Mouse (Mus musculus): ENCODE measurements around the gene Tmem117. TPM values are rescaled to one million over a fixed set of nuclear protein-coding genes. Genes with fewer than 3 reads are reported as not detected.

Tmem117 gene
- polyA plus RNA-seq, 1 experiment from 2014 or later: 16.1 TPM

GRCm38 (mm10) chr15:94593586-94593985 lies 35.4 kb upstream of the Tmem117 start:
- WGBS: 85% methylated on average over 1 of the region's 1 CpGs
- H3K4me1 ChIP-seq (replicated peaks; ENCODE audit: control insufficient read depth, insufficient read depth, low read length): peaks cover 8% of the 10 kb centered on the region
- no peak for DNase-seq (ENCODE audit: low spot score)
- no peaks in the 10 kb centered on the region for H3K9me3 ChIP-seq (ENCODE audit: control insufficient read depth, low read length)
- no peak overlapping the region for H3K9ac ChIP-seq
- no peak for ATAC-seq (ENCODE audit: low FRiP score)
- no peaks in the 10 kb centered on the region for H3K36me3 ChIP-seq (replicated peaks; ENCODE audit: control insufficient read depth, insufficient read depth)
- no peak overlapping the region for H3K4me2 ChIP-seq (replicated peaks)
- H3K4me3 ChIP-seq (replicated peaks; ENCODE audit: low read length): no peak overlapping the region
- no peak overlapping the region for H3K27ac ChIP-seq
- H3K27me3 ChIP-seq (ENCODE audit: control insufficient read depth, insufficient read depth, low read length): no peaks in the 10 kb centered on the region

- no peak for ATAC-seq (ENCODE audit: low FRiP score)
- no peak overlapping the region for H3K9ac ChIP-seq
- 84% methylated on average over 11 of the region's 11 CpGs for WGBS
Measured at GRCm38 (mm10) chr15:94600145-94600707, 28.8 kb upstream of the Tmem117 start.

GRCm38 (mm10) chr15:94601339-94601738 lies 27.7 kb upstream of the Tmem117 start:
- Histone ChIP-seq H3K4me3 (replicated peaks; ENCODE audit: low read length) (no peak overlapping the region), H3K9me3 (ENCODE audit: control insufficient read depth, low read length) (no peaks in the 10 kb centered on the region), H3K4me1 (replicated peaks; ENCODE audit: control insufficient read depth, insufficient read depth, low read length) (no peaks in the 10 kb centered on the region), H3K27ac (no peak overlapping the region), H3K4me2 (replicated peaks) (no peak overlapping the region), H3K27me3 (ENCODE audit: control insufficient read depth, insufficient read depth, low read length) (no peaks in the 10 kb centered on the region), H3K9ac (no peak overlapping the region), H3K36me3 (replicated peaks; ENCODE audit: control insufficient read depth, insufficient read depth) (no peaks in the 10 kb centered on the region)
- ATAC-seq (ENCODE audit: low FRiP score) (no peak), DNase-seq (ENCODE audit: low spot score) (peak; percentile 66)
- WGBS: 26% methylated on average over 3 of the region's 3 CpGs

More at GRCm38 (mm10) chr15:94600145-94600707, 28.8 kb upstream of the Tmem117 start:
- no peaks in the 10 kb centered on the region for H3K27me3 ChIP-seq (ENCODE audit: control insufficient read depth, insufficient read depth, low read length)
- H3K4me2 ChIP-seq (replicated peaks): no peak overlapping the region
- H3K9me3 ChIP-seq (ENCODE audit: control insufficient read depth, low read length): no peaks in the 10 kb centered on the region
- H3K36me3 ChIP-seq (replicated peaks; ENCODE audit: control insufficient read depth, insufficient read depth): no peaks in the 10 kb centered on the region
- DNase-seq (ENCODE audit: low spot score): no peak
- no peaks in the 10 kb centered on the region for H3K4me1 ChIP-seq (replicated peaks; ENCODE audit: control insufficient read depth, insufficient read depth, low read length)
- no peak overlapping the region for H3K27ac ChIP-seq
- H3K4me3 ChIP-seq (replicated peaks; ENCODE audit: low read length): no peak overlapping the region

DNA sequence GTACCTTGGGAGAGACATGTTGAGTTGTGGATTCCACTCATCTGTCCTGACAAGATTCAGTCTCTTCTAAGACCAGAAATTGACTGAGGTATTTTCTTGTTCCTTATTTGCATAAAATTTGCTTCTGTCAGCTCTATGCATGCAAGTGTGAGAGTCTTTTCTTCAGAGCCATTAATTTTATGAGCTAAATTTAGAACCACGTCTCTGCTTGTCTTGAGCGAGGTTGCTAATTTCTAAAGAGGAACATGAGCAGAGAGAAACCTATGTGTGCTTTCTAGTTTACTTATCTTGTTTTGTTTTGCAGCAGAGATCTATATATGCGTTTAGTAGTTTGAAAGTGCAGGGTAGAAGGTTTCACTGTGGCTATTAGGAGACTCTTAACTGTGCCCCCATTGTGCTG lies 26.6 kb upstream of the Tmem117 start:
- no peaks in the 10 kb centered on the region for H3K9me3 ChIP-seq (ENCODE audit: control insufficient read depth, low read length)
- DNase-seq (ENCODE audit: low spot score) (no peak), ATAC-seq (ENCODE audit: low FRiP score) (no peak)
- no peak overlapping the region for H3K9ac ChIP-seq
- no peaks in the 10 kb centered on the region for H3K4me1 ChIP-seq (replicated peaks; ENCODE audit: control insufficient read depth, insufficient read depth, low read length)
- H3K27ac ChIP-seq: no peak overlapping the region
- 70% methylated on average over 3 of the region's 3 CpGs for WGBS
- H3K36me3 ChIP-seq (replicated peaks; ENCODE audit: control insufficient read depth, insufficient read depth): no peaks in the 10 kb centered on the region
- no peak overlapping the region for H3K4me3 ChIP-seq (replicated peaks; ENCODE audit: low read length)
- no peak overlapping the region for H3K4me2 ChIP-seq (replicated peaks)
- no peaks in the 10 kb centered on the region for H3K27me3 ChIP-seq (ENCODE audit: control insufficient read depth, insufficient read depth, low read length)

DNA sequence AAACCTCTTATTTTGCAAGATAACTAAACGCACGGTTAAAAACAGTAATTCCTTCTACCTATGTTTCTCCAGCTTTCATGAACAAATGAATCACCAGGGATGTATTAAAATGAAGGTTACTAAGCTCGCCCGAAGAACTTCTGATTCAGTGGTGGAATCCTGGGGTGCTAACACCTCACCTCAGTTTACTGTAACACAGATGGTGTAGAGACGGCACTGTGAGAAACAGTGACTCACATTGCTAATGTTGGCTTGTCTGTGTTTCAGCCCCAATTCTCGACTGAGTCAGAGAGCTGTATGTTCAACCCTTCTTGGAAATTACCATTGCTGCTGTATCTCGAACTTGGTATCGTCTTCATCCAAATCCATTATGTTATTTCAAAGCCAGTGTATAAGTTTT lies 21.3 kb upstream of the Tmem117 start:
- H3K4me2 ChIP-seq (replicated peaks): no peak overlapping the region
- no peak overlapping the region for H3K4me3 ChIP-seq (replicated peaks; ENCODE audit: low read length)
- H3K27ac ChIP-seq: no peak overlapping the region
- WGBS: 92% methylated on average over 8 of the region's 8 CpGs
- no peaks in the 10 kb centered on the region for H3K4me1 ChIP-seq (replicated peaks; ENCODE audit: control insufficient read depth, insufficient read depth, low read length)
- no peaks in the 10 kb centered on the region for H3K36me3 ChIP-seq (replicated peaks; ENCODE audit: control insufficient read depth, insufficient read depth)
- DNase-seq (ENCODE audit: low spot score) (no peak), ATAC-seq (ENCODE audit: low FRiP score) (no peak)
- no peak overlapping the region for H3K9ac ChIP-seq
- H3K27me3 ChIP-seq (ENCODE audit: control insufficient read depth, insufficient read depth, low read length): no peaks in the 10 kb centered on the region
- H3K9me3 ChIP-seq (ENCODE audit: control insufficient read depth, low read length): no peaks in the 10 kb centered on the region

DNA sequence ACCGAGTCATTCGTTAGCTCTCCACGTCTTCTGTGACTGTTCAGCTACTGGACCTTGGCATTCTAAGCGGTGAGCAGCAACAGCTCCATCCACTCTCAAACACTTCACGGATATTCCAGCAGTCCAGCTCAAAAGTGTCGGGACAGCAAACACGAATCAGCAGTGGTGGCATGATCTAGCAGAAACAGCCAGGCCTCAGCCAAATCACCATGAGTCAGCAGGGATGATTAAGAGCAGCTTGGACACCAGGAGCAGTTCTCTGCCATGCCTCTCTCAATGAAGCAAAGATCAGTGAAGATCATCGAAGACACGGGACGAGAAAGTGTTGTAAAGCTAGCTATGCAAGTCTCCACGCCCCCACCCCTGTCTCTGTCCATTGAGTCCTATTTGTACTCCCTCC lies 13.0 kb upstream of the Tmem117 start:
- Histone ChIP-seq H3K4me2 (replicated peaks) (no peak overlapping the region), H3K36me3 (replicated peaks; ENCODE audit: control insufficient read depth, insufficient read depth) (no peaks in the 10 kb centered on the region), H3K9ac (no peak overlapping the region), H3K27ac (no peak overlapping the region), H3K4me3 (replicated peaks; ENCODE audit: low read length) (no peak overlapping the region), H3K9me3 (ENCODE audit: control insufficient read depth, low read length) (no peaks in the 10 kb centered on the region), H3K4me1 (replicated peaks; ENCODE audit: control insufficient read depth, insufficient read depth, low read length) (no peaks in the 10 kb centered on the region), H3K27me3 (ENCODE audit: control insufficient read depth, insufficient read depth, low read length) (no peaks in the 10 kb centered on the region)
- DNase-seq (ENCODE audit: low spot score) (no peak), ATAC-seq (ENCODE audit: low FRiP score) (no peak)
- 90% methylated on average over 11 of the region's 11 CpGs for WGBS

DNA sequence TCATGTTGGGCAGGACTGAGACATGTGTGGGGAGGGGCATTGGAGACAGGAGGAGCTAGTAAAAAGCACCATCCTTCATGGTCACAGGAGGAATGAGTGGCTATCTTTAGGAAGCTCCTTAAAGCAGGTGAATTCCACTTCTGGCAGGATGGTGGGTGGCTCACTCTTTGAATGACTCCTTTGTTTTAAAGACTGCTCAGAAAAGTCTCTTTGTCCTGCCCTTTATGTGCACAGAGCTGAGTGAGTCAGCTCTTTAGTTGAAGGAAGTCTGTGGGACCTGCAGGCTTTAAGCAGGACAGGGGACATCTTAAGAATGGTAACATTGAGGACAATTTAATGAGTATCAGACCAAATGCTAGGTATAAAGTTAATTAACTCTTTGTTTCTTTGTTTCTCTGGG lies 8.1 kb upstream of the Tmem117 start:
- Histone ChIP-seq H3K9me3 (ENCODE audit: control insufficient read depth, low read length) (no peaks in the 10 kb centered on the region), H3K4me3 (replicated peaks; ENCODE audit: low read length) (no peak overlapping the region), H3K27me3 (ENCODE audit: control insufficient read depth, insufficient read depth, low read length) (no peaks in the 10 kb centered on the region), H3K27ac (no peak overlapping the region), H3K4me2 (replicated peaks) (no peak overlapping the region), H3K4me1 (replicated peaks; ENCODE audit: control insufficient read depth, insufficient read depth, low read length) (no peaks in the 10 kb centered on the region), H3K36me3 (replicated peaks; ENCODE audit: control insufficient read depth, insufficient read depth) (no peaks in the 10 kb centered on the region), H3K9ac (no peak overlapping the region)
- ATAC-seq (ENCODE audit: low FRiP score) (no peak), DNase-seq (ENCODE audit: low spot score) (no peak)

DNA sequence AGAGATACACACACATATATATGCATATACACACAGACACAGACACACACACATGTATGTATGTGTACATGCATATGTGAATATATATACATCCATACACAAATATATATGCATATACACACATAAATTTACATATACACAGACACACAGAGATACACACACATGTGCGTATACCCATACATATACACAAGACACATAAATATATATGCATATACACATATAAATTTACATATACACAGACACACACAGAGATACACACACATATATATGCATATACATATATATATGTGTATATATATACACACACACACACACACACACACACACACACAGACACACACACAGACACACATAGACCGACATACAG lies 586 bp upstream of the Tmem117 start:
- Histone ChIP-seq H3K27me3 (ENCODE audit: control insufficient read depth, insufficient read depth, low read length) (peaks cover 8% of the 10 kb centered on the region; the same call in 1 of the 2 replicates), H3K9me3 (ENCODE audit: control insufficient read depth, low read length) (no peaks in the 10 kb centered on the region), H3K4me1 (replicated peaks; ENCODE audit: control insufficient read depth, insufficient read depth, low read length) (no peaks in the 10 kb centered on the region), H3K27ac (no peak overlapping the region), H3K36me3 (replicated peaks; ENCODE audit: control insufficient read depth, insufficient read depth) (no peaks in the 10 kb centered on the region), H3K4me3 (replicated peaks; ENCODE audit: low read length) (peak overlapping the region; percentile 73), H3K9ac (peak overlapping the region; percentile 84), H3K4me2 (replicated peaks) (peak overlapping the region; percentile 96)
- no peak for DNase-seq (ENCODE audit: low spot score)
- no peak; the same call in 1 of the 2 replicates for ATAC-seq (ENCODE audit: low FRiP score)
- WGBS: 48% methylated on average over 2 of the region's 2 CpGs

- H3K27ac ChIP-seq: no peak overlapping the region
- WGBS: 81% methylated on average over 4 of the region's 4 CpGs
- H3K9me3 ChIP-seq (ENCODE audit: control insufficient read depth, low read length): no peaks in the 10 kb centered on the region
- ATAC-seq (ENCODE audit: low FRiP score) (no peak), DNase-seq (ENCODE audit: low spot score) (no peak)
- no peak overlapping the region for H3K4me3 ChIP-seq (replicated peaks; ENCODE audit: low read length)
- H3K36me3 ChIP-seq (replicated peaks; ENCODE audit: control insufficient read depth, insufficient read depth): no peaks in the 10 kb centered on the region
- no peak overlapping the region for H3K9ac ChIP-seq
- no peaks in the 10 kb centered on the region for H3K4me1 ChIP-seq (replicated peaks; ENCODE audit: control insufficient read depth, insufficient read depth, low read length)
- H3K4me2 ChIP-seq (replicated peaks): no peak overlapping the region
- peaks cover 8% of the 10 kb centered on the region; the same call in 1 of the 2 replicates for H3K27me3 ChIP-seq (ENCODE audit: control insufficient read depth, insufficient read depth, low read length)
Measured at GRCm38 (mm10) chr15:94630553-94630952, 1.5 kb downstream of the Tmem117 start.

- ATAC-seq (ENCODE audit: low FRiP score) (no peak), DNase-seq (ENCODE audit: low spot score) (no peak)
- no peak overlapping the region for H3K4me2 ChIP-seq (replicated peaks)
- no peaks in the 10 kb centered on the region for H3K36me3 ChIP-seq (replicated peaks; ENCODE audit: control insufficient read depth, insufficient read depth)
- WGBS: 85% methylated on average over 11 of the region's 11 CpGs
- H3K4me1 ChIP-seq (replicated peaks; ENCODE audit: control insufficient read depth, insufficient read depth, low read length): no peaks in the 10 kb centered on the region
- no peak overlapping the region for H3K27ac ChIP-seq
- no peak overlapping the region for H3K4me3 ChIP-seq (replicated peaks; ENCODE audit: low read length)
- peaks cover 8% of the 10 kb centered on the region; the same call in 1 of the 2 replicates for H3K27me3 ChIP-seq (ENCODE audit: control insufficient read depth, insufficient read depth, low read length)
- no peak overlapping the region for H3K9ac ChIP-seq
- H3K9me3 ChIP-seq (ENCODE audit: control insufficient read depth, low read length): no peaks in the 10 kb centered on the region
Measured at GRCm38 (mm10) chr15:94634524-94634923, 5.5 kb downstream of the Tmem117 start.

Data from hindbrain, embryonic 14.5 days (tissue).